Mouse (Mus musculus) cerebellum, adult 2 months (tissue): ENCODE data around the gene Efna3.

Experiments
- CTCF ChIP-seq: fragments of 200-500 bp; IDR thresholded peaks from 2 replicates; pipeline ENCODE4 v1.5.1; 2011; ENCODE audit warnings: low read depth, mild to moderate bottlenecking, control low read depth, low read length, moderate library complexity, borderline replicate concordance; ENCODE audit not compliant: insufficient read depth
- POLR2A ChIP-seq: fragments of 200-500 bp; IDR thresholded peaks from 2 replicates; pipeline ENCODE4 v1.6.1; 2011; ENCODE audit warnings: low read length, control low read depth, borderline replicate concordance; ENCODE audit not compliant: insufficient read depth

DNA sequence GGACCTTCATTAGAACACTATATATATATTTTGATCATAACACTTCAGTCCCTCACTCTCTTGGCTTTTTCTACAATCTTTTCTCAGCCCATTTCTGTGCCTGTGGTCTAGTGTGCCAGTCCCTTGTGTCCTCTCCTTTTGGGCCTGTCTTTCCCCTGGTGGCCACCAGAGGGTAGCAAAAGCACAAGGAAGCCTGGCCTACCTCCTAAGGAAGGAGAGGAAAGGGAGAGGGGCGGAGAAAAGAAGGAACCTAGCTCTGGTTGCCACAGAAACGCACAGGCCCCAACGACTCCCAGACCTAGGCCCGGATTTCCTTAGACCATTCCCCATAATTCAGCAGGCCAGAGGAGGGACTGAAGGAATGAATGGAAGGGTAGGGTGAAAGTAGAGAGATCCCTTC lies 5.9 kb downstream of the Efna3 start:
- TF ChIP-seq CTCF: peak; percentile 87
- no peak for TF ChIP-seq POLR2A
